Mouse (Mus musculus): ENCODE data around the gene Sdk2. TPM values are rescaled to one million over a fixed set of nuclear protein-coding genes. Genes with fewer than 3 reads are reported as not detected.

The Sdk2 gene
- total RNA-seq, 2 experiments from 2014 or later: 25.5 to 26.9 TPM

GRCm38 (mm10) chr11:113797014-113797983 lies 269.5 kb downstream of the Sdk2 start:
- peak in 1 of 2 experiments; percentile 57 for DNase-seq (ENCODE audit: low spot score in 2 of 2)

- DNase-seq (ENCODE audit: low spot score in 2 of 2): no peak
Observed at GRCm38 (mm10) chr11:113795846-113796245, 271.0 kb downstream of the Sdk2 start.

GRCm38 (mm10) chr11:113791357-113792215 lies 275.3 kb downstream of the Sdk2 start:
- DNase-seq (ENCODE audit: low spot score in 2 of 2): peak in 1 of 2 experiments; percentile 64

- DNase-seq (ENCODE audit: low spot score in 2 of 2): peak in 1 of 2 experiments; percentile 14
Observed at GRCm38 (mm10) chr11:113789101-113789500, 277.7 kb downstream of the Sdk2 start.

- DNase-seq (ENCODE audit: low spot score in 2 of 2): peak in 1 of 2 experiments; percentile 14
Observed at GRCm38 (mm10) chr11:113788183-113788789, 278.6 kb downstream of the Sdk2 start.

GRCm38 (mm10) chr11:113787432-113788182 lies 279.2 kb downstream of the Sdk2 start:
- DNase-seq (ENCODE audit: low spot score in 2 of 2): no peak

GRCm38 (mm10) chr11:113787009-113787408 lies 279.8 kb downstream of the Sdk2 start:
- no peak for DNase-seq (ENCODE audit: low spot score in 2 of 2)

GRCm38 (mm10) chr11:113786395-113786794 lies 280.5 kb downstream of the Sdk2 start:
- DNase-seq (ENCODE audit: low spot score in 2 of 2): no peak

- peak; percentile 69 to 78 for DNase-seq (ENCODE audit: low spot score in 2 of 2)
Observed at GRCm38 (mm10) chr11:113785406-113786171, 281.3 kb downstream of the Sdk2 start.

GRCm38 (mm10) chr11:113784656-113785396 lies 282.0 kb downstream of the Sdk2 start:
- no peak for DNase-seq (ENCODE audit: low spot score in 2 of 2)

- DNase-seq (ENCODE audit: low spot score in 2 of 2): no peak
Observed at GRCm38 (mm10) chr11:113782496-113782895, 284.4 kb downstream of the Sdk2 start.

GRCm38 (mm10) chr11:113782006-113782405 lies 284.8 kb downstream of the Sdk2 start:
- no peak for DNase-seq (ENCODE audit: low spot score in 2 of 2)

- no peak for DNase-seq (ENCODE audit: low spot score in 2 of 2)
Observed at GRCm38 (mm10) chr11:113779680-113780041, 287.2 kb downstream of the Sdk2 start.

GRCm38 (mm10) chr11:113778733-113779679 lies 287.8 kb downstream of the Sdk2 start:
- DNase-seq (ENCODE audit: low spot score in 2 of 2): no peak

GRCm38 (mm10) chr11:113777878-113778464 lies 288.9 kb downstream of the Sdk2 start:
- DNase-seq (ENCODE audit: low spot score in 2 of 2): no peak

- DNase-seq (ENCODE audit: low spot score in 2 of 2): no peak
Observed at GRCm38 (mm10) chr11:113776851-113777511, 289.9 kb downstream of the Sdk2 start.

GRCm38 (mm10) chr11:113774773-113775172 lies 292.1 kb downstream of the Sdk2 start:
- DNase-seq (ENCODE audit: low spot score in 2 of 2): no peak

Data from layer of hippocampus, postnatal 10 days (tissue).